Mouse (Mus musculus) megakaryocyte, embryonic 14.5 days (primary cell): ENCODE measurements around the gene Ndufa8. TPM values are rescaled to one million over a fixed set of nuclear protein-coding genes. Genes with fewer than 3 reads are reported as not detected.

Experiments
- H3K27me3 ChIP-seq: replicated peaks from 2 replicates; pipeline ENCODE3; 2012; ENCODE audit warnings: inconsistent platforms
- H3K36me3 ChIP-seq: replicated peaks from 2 replicates; pipeline ENCODE3; 2012; ENCODE audit warnings: low read length, inconsistent platforms, mixed read lengths
- H3K4me1 ChIP-seq: 2 replicates; pipeline ENCODE4 v1.6.1; 2012; ENCODE audit warnings: inconsistent platforms
- H3K4me3 ChIP-seq: replicated peaks from 2 replicates; pipeline ENCODE3; 2012; ENCODE audit warnings: moderate library complexity, mild to moderate bottlenecking, inconsistent platforms
- H3K9me3 ChIP-seq: 2 replicates; pipeline ENCODE4 v1.6.1; 2012; ENCODE audit warnings: inconsistent platforms
- FLI1 ChIP-seq: IDR thresholded peaks from 2 replicates; pipeline ENCODE4 v1.6.1; 2012; ENCODE audit warnings: low read length, inconsistent platforms, mixed read lengths
- GATA1 ChIP-seq: IDR thresholded peaks from 3 replicates; pipeline ENCODE4 v1.6.1; 2012; ENCODE audit warnings: mixed read lengths, low read length, inconsistent platforms, borderline replicate concordance
- polyA plus RNA-seq: library from polyadenylated mRNA; stranded (reverse); fragments of >175 nt; gene quantifications from 2 replicates; pipeline ENCODE4 v1.2.3, GENCODE M21; 2012; ENCODE audit warnings: low replicate concordance; ENCODE audit not compliant: insufficient read depth

The Ndufa8 gene
- polyA plus RNA-seq, 1 experiment: 76.6 TPM

- Histone ChIP-seq H3K4me1 (no peaks in the 10 kb centered on the region), H3K9me3 (no peaks in the 10 kb centered on the region), H3K36me3 (no peaks in the 10 kb centered on the region), H3K4me3 (no peak overlapping the region), H3K27me3 (peaks cover 94% of the 10 kb centered on the region)
- TF ChIP-seq GATA1 (no peak), FLI1 (no peak)
Observed at GRCm38 (mm10) chr2:36082802-36083580, 33.8 kb upstream of the Ndufa8 start.

GRCm38 (mm10) chr2:36081446-36081845 is 32.2 kb upstream of the Ndufa8 start:
- Histone ChIP-seq H3K4me3 (no peak overlapping the region), H3K27me3 (peaks cover 95% of the 10 kb centered on the region), H3K36me3 (no peaks in the 10 kb centered on the region), H3K9me3 (no peaks in the 10 kb centered on the region), H3K4me1 (no peaks in the 10 kb centered on the region; the same call in 1 of the 2 replicates)
- no peak for TF ChIP-seq GATA1
- no peak for TF ChIP-seq FLI1

- no peak for TF ChIP-seq GATA1
- Histone ChIP-seq H3K4me3 (no peak overlapping the region), H3K27me3 (peaks cover 83% of the 10 kb centered on the region)
Observed at GRCm38 (mm10) chr2:36077160-36077761, 28.1 kb upstream of the Ndufa8 start.

GRCm38 (mm10) chr2:36075210-36075609 is 26.0 kb upstream of the Ndufa8 start:
- H3K4me1 ChIP-seq: peaks cover 7% of the 10 kb centered on the region
- no peaks in the 10 kb centered on the region for H3K36me3 ChIP-seq
- TF ChIP-seq FLI1: no peak
- TF ChIP-seq GATA1: no peak
- no peak overlapping the region for H3K4me3 ChIP-seq
- H3K9me3 ChIP-seq: no peaks in the 10 kb centered on the region
- H3K27me3 ChIP-seq: peaks cover 84% of the 10 kb centered on the region

More at GRCm38 (mm10) chr2:36077160-36077761, 28.1 kb upstream of the Ndufa8 start:
- Histone ChIP-seq H3K9me3 (no peaks in the 10 kb centered on the region), H3K4me1 (peaks cover 7% of the 10 kb centered on the region), H3K36me3 (no peaks in the 10 kb centered on the region)

GRCm38 (mm10) chr2:36073781-36074180 is 24.6 kb upstream of the Ndufa8 start:
- Histone ChIP-seq H3K4me1 (peaks cover 7% of the 10 kb centered on the region), H3K36me3 (no peaks in the 10 kb centered on the region), H3K9me3 (no peaks in the 10 kb centered on the region), H3K27me3 (peaks cover 84% of the 10 kb centered on the region), H3K4me3 (no peak overlapping the region)
- no peak for TF ChIP-seq GATA1
- no peak for TF ChIP-seq FLI1

- Histone ChIP-seq H3K9me3 (no peaks in the 10 kb centered on the region), H3K4me3 (no peak overlapping the region), H3K4me1 (peaks cover 7% of the 10 kb centered on the region; the same call in 1 of the 2 replicates), H3K36me3 (no peaks in the 10 kb centered on the region), H3K27me3 (peaks cover 83% of the 10 kb centered on the region)
- TF ChIP-seq FLI1 (no peak), GATA1 (no peak)
Observed at GRCm38 (mm10) chr2:36071660-36072305, 22.6 kb upstream of the Ndufa8 start.

- no peak for TF ChIP-seq GATA1
- no peak for TF ChIP-seq FLI1
- no peaks in the 10 kb centered on the region for H3K36me3 ChIP-seq
- H3K4me3 ChIP-seq: no peak overlapping the region
- H3K27me3 ChIP-seq: peaks cover 86% of the 10 kb centered on the region
- peaks cover 11% of the 10 kb centered on the region; the same call in 1 of the 2 replicates for H3K9me3 ChIP-seq
- peaks cover 6% of the 10 kb centered on the region for H3K4me1 ChIP-seq
Observed at GRCm38 (mm10) chr2:36067132-36067531, 17.9 kb upstream of the Ndufa8 start.

- TF ChIP-seq FLI1: no peak
- no peak for TF ChIP-seq GATA1
- H3K27me3 ChIP-seq: peaks cover 85% of the 10 kb centered on the region
- peaks cover 6% of the 10 kb centered on the region for H3K4me1 ChIP-seq
- peaks cover 11% of the 10 kb centered on the region; the same call in 1 of the 2 replicates for H3K9me3 ChIP-seq
- H3K36me3 ChIP-seq: no peaks in the 10 kb centered on the region
- H3K4me3 ChIP-seq: no peak overlapping the region
Observed at GRCm38 (mm10) chr2:36061409-36061808, 12.2 kb upstream of the Ndufa8 start.

- peaks cover 76% of the 10 kb centered on the region for H3K27me3 ChIP-seq
- TF ChIP-seq FLI1 (no peak), GATA1 (no peak)
- H3K4me3 ChIP-seq: no peak overlapping the region
- H3K9me3 ChIP-seq: no peaks in the 10 kb centered on the region
- H3K4me1 ChIP-seq: no peaks in the 10 kb centered on the region
- H3K36me3 ChIP-seq: no peaks in the 10 kb centered on the region
Observed at GRCm38 (mm10) chr2:36056248-36056647, 7.0 kb upstream of the Ndufa8 start.

- TF ChIP-seq GATA1: no peak
- TF ChIP-seq FLI1: no peak
- Histone ChIP-seq H3K4me3 (no peak overlapping the region), H3K27me3 (peaks cover 57% of the 10 kb centered on the region), H3K4me1 (peaks cover 10% of the 10 kb centered on the region), H3K36me3 (no peaks in the 10 kb centered on the region), H3K9me3 (no peaks in the 10 kb centered on the region)
Observed at GRCm38 (mm10) chr2:36053249-36053648, 4.0 kb upstream of the Ndufa8 start.
